Mouse (Mus musculus): Measurements from ENCODE around the gene Gm572.

GRCm38 (mm10) chr4:148671230-148671947 is 28.3 kb downstream of the Gm572 start:
- TF ChIP-seq GATA1 (IDR thresholded peaks at IDR 0.05; ENCODE audit: low read length) = no peak
- TF ChIP-seq TAL1 (IDR thresholded peaks at IDR 0.05; ENCODE audit: low read length) = no peak

Measured in erythroblast, embryonic 14.5 days (primary cell).